Mouse (Mus musculus): ENCODE results near the gene Nfam1.
A peak's percentile ranks its signal among the peaks of the same experiment; 100 is the strongest.

Gene Nfam1

GRCm38 (mm10) chr15:82960786-82961561 lies 72.1 kb downstream of the Nfam1 start:
- DNase-seq (ENCODE audit: extremely low spot score, low spot score): peak; percentile 73

GRCm38 (mm10) chr15:82959151-82959550 lies 74.0 kb downstream of the Nfam1 start:
- no peak for DNase-seq (ENCODE audit: extremely low spot score, low spot score)

- no peak for DNase-seq (ENCODE audit: extremely low spot score, low spot score)
These were observed 74.8 kb downstream of the Nfam1 start for GRCm38 (mm10) chr15:82958253-82958701.

GRCm38 (mm10) chr15:82956721-82957120 lies 76.4 kb downstream of the Nfam1 start:
- DNase-seq (ENCODE audit: extremely low spot score, low spot score): no peak

GRCm38 (mm10) chr15:82956310-82956709 lies 76.8 kb downstream of the Nfam1 start:
- DNase-seq (ENCODE audit: extremely low spot score, low spot score): no peak

GRCm38 (mm10) chr15:82955286-82955685 lies 77.8 kb downstream of the Nfam1 start:
- no peak for DNase-seq (ENCODE audit: extremely low spot score, low spot score)

GRCm38 (mm10) chr15:82954034-82954433 lies 79.1 kb downstream of the Nfam1 start:
- no peak for DNase-seq (ENCODE audit: extremely low spot score, low spot score)

- DNase-seq (ENCODE audit: extremely low spot score, low spot score): no peak
These were observed 80.0 kb downstream of the Nfam1 start for GRCm38 (mm10) chr15:82953096-82953495.

- DNase-seq (ENCODE audit: extremely low spot score, low spot score): peak; percentile 62
These were observed 80.8 kb downstream of the Nfam1 start for GRCm38 (mm10) chr15:82952292-82952705.

- no peak for DNase-seq (ENCODE audit: extremely low spot score, low spot score)
These were observed 82.9 kb downstream of the Nfam1 start for GRCm38 (mm10) chr15:82950246-82950645.

GRCm38 (mm10) chr15:82947431-82947830 lies 85.7 kb downstream of the Nfam1 start:
- no peak for DNase-seq (ENCODE audit: extremely low spot score, low spot score)

- no peak for DNase-seq (ENCODE audit: extremely low spot score, low spot score)
These were observed 88.5 kb downstream of the Nfam1 start for GRCm38 (mm10) chr15:82944479-82945195.

Data from neural tube, embryonic 10.5 days (tissue).